Mouse (Mus musculus) CD4-positive, CD25-positive, alpha-beta regulatory T cell, adult 4 months (primary cell): Measurements from ENCODE around the gene Eef1akmt2. TPM values are rescaled to one million over a fixed set of nuclear protein-coding genes. Genes with fewer than 3 reads are reported as not detected.

Source experiments
- ATAC-seq: one replicate; pipeline ENCODE4 v1.8.0; 2017
- polyA plus RNA-seq, 2 experiments: library from polyadenylated mRNA; unstranded; fragments of 100-300 nt; shearing (Covaris generic); gene quantifications; one replicate each; pipeline ENCODE4 v1.2.1; 2017

The Eef1akmt2 gene
- polyA plus RNA-seq, 2 experiments from 2014 or later: 55.3 to 58.5 TPM

GRCm38 (mm10) chr7:132787022-132787421 is 65.5 kb downstream of the Eef1akmt2 start:
- ATAC-seq: no peak

GRCm38 (mm10) chr7:132786522-132786921 is 66.0 kb downstream of the Eef1akmt2 start:
- peak; percentile 22 for ATAC-seq

GRCm38 (mm10) chr7:132786011-132786410 is 66.5 kb downstream of the Eef1akmt2 start:
- peak; percentile 25 for ATAC-seq

- no peak for ATAC-seq
These were observed 68.4 kb downstream of the Eef1akmt2 start for GRCm38 (mm10) chr7:132784101-132784500.

- no peak for ATAC-seq
These were observed 70.6 kb downstream of the Eef1akmt2 start for GRCm38 (mm10) chr7:132781850-132782249.

GRCm38 (mm10) chr7:132781130-132781814 is 71.2 kb downstream of the Eef1akmt2 start:
- ATAC-seq: no peak

- ATAC-seq: no peak
These were observed 71.9 kb downstream of the Eef1akmt2 start for GRCm38 (mm10) chr7:132780611-132781010.

GRCm38 (mm10) chr7:132778630-132779029 is 73.8 kb downstream of the Eef1akmt2 start:
- ATAC-seq: no peak

GRCm38 (mm10) chr7:132777728-132778453 is 74.6 kb downstream of the Eef1akmt2 start:
- no peak for ATAC-seq

Other genes with a start within 250 kb of the Eef1akmt2 start
- gene Lhpp, start 242.0 kb downstream of the Eef1akmt2 start, polyA plus RNA-seq: 1 to 10 TPM; 4.0 to 5.0 TPM
- 100 to 1,000 TPM in 1 of 2 experiments, 10 to 100 TPM in 1; 73.4 to 102 TPM for gene Fam53b, start 38.8 kb downstream of the Eef1akmt2 start, polyA plus RNA-seq
- gene Abraxas2, start 6.6 kb upstream of the Eef1akmt2 start, polyA plus RNA-seq: 10 to 100 TPM; 35.2 to 37.9 TPM
- gene Zranb1, start 78.5 kb upstream of the Eef1akmt2 start, polyA plus RNA-seq: 10 to 100 TPM; 11.4 to 15.4 TPM